Mouse (Mus musculus): ENCODE results near the gene Fam71e1. TPM values are rescaled to one million over a fixed set of nuclear protein-coding genes. Genes with fewer than 3 reads are reported as not detected.

Fam71e1 gene
- polyA plus RNA-seq, 1 experiment from 2014 or later: 28.1 TPM

DNA sequence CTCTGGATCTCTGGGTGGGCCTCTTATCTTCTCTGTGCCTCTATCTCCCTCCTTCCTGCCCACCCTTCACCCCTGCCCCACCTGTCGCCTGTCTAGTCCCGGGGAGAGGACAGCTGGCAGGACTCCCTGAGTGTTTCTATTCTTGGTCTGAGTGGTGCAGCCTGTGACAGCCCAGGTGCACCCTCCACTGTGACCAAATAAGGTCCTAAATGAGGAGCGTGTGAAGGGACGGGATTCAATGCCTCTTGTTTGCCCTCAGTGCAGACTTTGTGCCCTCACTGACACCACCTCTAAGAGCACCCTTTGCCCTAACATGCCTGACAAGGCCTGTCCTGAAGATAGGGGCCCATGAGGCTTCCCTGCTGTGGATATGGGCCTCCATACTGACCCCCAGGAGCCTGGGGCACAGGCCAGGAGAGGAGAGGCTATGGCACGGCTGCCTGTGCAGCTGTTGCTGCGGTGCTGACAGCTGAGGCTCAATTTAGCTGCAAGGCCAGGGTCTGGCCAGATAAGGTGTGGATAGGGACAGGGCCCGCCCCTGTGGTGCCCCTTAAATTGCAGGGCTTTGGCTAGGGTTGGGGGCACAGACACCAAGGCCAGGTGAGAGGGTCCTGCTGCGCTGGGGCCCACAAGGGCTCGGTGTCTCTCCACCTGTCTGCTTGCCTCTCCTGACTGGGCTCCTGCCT, 23.3 kb upstream of the Fam71e1 start:
- 60% methylated on average over 9 of the region's 9 CpGs for WGBS
- no peak overlapping the region for H3K4me3 ChIP-seq
- no peaks in the 10 kb centered on the region for H3K36me3 ChIP-seq
- H3K9me3 ChIP-seq: no peaks in the 10 kb centered on the region
- H3K27ac ChIP-seq: no peak overlapping the region
- H3K4me1 ChIP-seq: peaks cover 37% of the 10 kb centered on the region
- H3K4me2 ChIP-seq (replicated peaks): no peak overlapping the region
- H3K9ac ChIP-seq: peak overlapping the region; percentile 42; the same call in 1 of the 2 replicates
- H3K27me3 ChIP-seq (replicated peaks): peaks cover 28% of the 10 kb centered on the region
- no peak for ATAC-seq (ENCODE audit: low FRiP score, low read depth)

DNA sequence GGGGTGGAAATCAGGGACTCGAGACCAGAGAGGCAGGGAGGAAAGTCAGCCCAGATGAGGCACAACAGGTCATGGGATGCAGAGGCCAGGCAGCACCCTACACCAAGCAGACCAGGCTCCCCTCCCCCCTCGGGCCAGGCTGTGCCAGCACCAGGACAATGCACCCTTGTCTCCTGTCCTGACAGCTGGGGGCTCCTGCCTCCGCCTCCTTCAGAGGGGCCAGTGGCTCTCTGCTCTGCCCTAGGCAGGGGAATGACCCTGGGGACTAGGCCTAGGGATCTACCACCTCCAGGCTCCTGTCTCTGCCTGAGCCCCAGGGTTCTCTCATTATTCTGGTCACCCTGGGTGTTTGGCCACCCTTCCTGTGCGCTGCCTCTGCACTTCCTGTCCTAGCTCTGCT, 22.0 kb upstream of the Fam71e1 start:
- Histone ChIP-seq H3K4me2 (replicated peaks) (peak overlapping the region; percentile 31), H3K27ac (0 out of 2 replicates have a peak overlapping the region, but pooled peaks have one; percentile 33), H3K36me3 (no peaks in the 10 kb centered on the region), H3K27me3 (replicated peaks) (peaks cover 39% of the 10 kb centered on the region), H3K9ac (peak overlapping the region; percentile 47), H3K4me1 (peaks cover 27% of the 10 kb centered on the region), H3K9me3 (no peaks in the 10 kb centered on the region), H3K4me3 (no peak overlapping the region)
- 10% methylated on average over 4 of the region's 4 CpGs for WGBS
- ATAC-seq (ENCODE audit: low FRiP score, low read depth): peak; percentile 88

DNA sequence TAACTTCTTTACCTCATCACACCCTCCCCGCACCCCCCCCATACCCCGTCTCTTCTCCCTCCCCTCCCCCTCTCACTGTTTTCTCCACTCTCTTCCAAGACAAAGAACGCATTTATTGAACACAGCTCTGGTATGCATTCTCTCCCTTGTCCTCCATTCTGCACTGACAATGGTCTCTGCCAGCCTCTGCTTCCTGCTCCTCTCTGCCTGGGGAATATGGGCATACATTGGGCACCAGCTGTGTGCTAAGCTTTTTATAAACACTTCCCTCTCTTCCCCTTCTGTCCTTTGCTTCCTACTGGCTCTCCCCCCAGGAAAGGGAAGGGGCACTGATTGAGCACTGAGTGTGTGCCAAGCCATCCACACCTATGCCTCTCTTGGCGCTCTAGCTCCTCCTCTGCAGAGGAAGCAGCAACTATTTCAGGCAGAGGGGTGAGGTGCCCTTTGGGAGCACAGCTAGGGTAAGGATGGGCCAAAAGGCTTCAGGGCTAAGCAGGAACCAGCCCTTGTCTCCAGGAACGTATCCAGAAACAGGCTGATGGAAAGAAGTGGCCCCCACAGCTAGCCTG, 21.3 kb upstream of the Fam71e1 start:
- Histone ChIP-seq H3K27me3 (replicated peaks) (peaks cover 47% of the 10 kb centered on the region), H3K9ac (no peak overlapping the region), H3K4me1 (peaks cover 27% of the 10 kb centered on the region), H3K36me3 (no peaks in the 10 kb centered on the region), H3K9me3 (no peaks in the 10 kb centered on the region), H3K4me2 (replicated peaks) (peak overlapping the region; percentile 31), H3K4me3 (no peak overlapping the region), H3K27ac (0 out of 2 replicates have a peak overlapping the region, but pooled peaks have one; percentile 32)
- no peak; the same call in 1 of the 2 replicates for ATAC-seq (ENCODE audit: low FRiP score, low read depth)
- 36% methylated on average over 5 of the region's 5 CpGs for WGBS

DNA sequence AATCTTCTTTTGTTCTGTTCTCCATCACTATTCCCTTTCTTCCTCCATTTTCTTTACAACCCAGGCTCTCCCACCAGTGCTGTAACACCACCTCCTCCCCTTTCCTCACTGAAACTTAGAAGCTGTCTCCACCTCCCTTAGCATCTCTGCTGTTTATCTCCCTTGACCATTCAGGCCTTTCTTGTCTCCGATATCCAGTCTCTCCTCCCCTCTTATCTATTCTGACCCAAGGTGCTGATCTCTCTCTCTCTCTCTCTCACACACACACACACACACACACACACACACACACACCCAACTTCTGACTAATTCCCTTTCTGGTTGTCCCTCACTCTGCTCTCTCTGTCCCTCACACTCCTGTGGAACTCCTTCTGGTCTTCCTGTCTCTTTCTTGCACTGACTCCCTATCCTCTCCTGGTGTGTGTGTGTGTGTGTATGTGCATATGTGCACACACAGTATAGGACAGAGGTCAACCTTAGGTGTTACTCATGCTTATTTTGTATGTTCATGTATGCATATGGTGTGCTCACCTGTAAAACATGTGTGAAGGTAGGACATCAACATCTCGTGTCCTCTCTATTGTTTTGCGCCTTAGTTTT, 13.4 kb upstream of the Fam71e1 start:
- Histone ChIP-seq H3K36me3 (no peaks in the 10 kb centered on the region; the same call in 1 of the 2 replicates), H3K9ac (no peak overlapping the region), H3K27me3 (replicated peaks) (peaks cover 42% of the 10 kb centered on the region), H3K4me1 (peaks cover 3% of the 10 kb centered on the region; the same call in 1 of the 2 replicates), H3K4me2 (replicated peaks) (no peak overlapping the region), H3K9me3 (no peaks in the 10 kb centered on the region), H3K4me3 (no peak overlapping the region), H3K27ac (no peak overlapping the region)
- 76% methylated on average over 3 of the region's 3 CpGs for WGBS
- ATAC-seq (ENCODE audit: low FRiP score, low read depth): no peak

DNA sequence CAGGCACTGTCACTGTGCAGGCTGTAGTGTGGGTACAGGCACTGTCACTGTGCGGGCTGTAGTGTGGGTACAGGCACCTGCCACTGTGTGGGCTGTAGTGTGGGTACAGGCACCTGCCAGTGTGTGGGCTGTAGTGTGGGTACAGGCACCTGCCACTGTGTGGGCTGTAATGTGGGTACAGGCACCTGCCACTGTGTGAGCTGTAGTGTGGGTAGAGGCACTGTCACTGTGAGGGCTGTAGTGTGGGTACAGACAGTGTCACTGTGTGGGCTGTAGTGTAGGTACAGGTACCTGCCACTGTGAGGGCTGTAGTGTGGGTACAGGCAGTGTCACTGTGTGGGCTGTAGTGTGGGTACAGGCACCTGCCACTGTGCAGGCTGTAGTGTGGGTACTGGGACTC, 12.3 kb upstream of the Fam71e1 start:
- no peak overlapping the region for H3K27ac ChIP-seq
- no peak overlapping the region for H3K9ac ChIP-seq
- WGBS: 96% methylated on average over 1 of the region's 1 CpGs
- H3K4me1 ChIP-seq: peaks cover 3% of the 10 kb centered on the region; the same call in 1 of the 2 replicates
- no peak overlapping the region for H3K4me3 ChIP-seq
- no peaks in the 10 kb centered on the region for H3K9me3 ChIP-seq
- ATAC-seq (ENCODE audit: low FRiP score, low read depth): no peak
- peaks cover 7% of the 10 kb centered on the region for H3K36me3 ChIP-seq
- H3K4me2 ChIP-seq (replicated peaks): no peak overlapping the region
- H3K27me3 ChIP-seq (replicated peaks): peaks cover 32% of the 10 kb centered on the region

DNA sequence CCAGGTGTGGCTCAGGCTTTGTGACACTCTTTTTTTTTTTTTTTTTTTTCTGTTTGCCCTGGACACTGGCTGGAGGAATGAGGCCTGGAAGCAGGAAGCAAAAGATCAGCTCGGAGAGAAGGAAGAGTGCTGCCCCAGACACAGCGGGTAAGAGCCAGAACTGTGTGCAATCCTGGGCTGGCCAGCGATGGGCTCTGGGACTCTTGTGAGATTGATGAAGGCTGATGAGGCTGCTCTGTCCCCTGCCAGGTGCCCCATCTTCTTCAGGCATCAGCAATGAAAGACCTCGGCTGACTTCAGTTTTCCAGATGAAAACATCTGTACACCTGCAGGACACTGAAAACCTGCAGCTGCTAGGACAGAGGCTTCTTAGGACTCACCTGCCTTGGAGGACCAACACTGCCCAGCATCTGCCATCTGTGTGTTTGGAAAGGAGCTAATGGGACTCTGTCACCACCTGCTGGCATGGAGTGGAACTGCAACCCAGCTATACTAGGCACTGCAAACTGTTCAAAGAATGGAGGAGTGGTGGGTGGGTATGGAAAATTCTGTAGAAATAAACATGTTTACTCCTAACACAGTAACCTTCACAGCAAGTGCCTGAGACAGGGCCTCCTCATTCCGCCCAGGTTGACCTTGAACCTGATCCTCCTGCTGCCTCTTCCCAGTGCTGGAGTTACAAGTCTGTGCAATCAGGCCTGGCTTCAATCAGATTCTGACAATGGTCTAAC, 11.4 kb upstream of the Fam71e1 start:
- Histone ChIP-seq H3K4me2 (replicated peaks) (no peak overlapping the region), H3K4me1 (peaks cover 3% of the 10 kb centered on the region; the same call in 1 of the 2 replicates), H3K9ac (no peak overlapping the region), H3K9me3 (no peaks in the 10 kb centered on the region), H3K27me3 (replicated peaks) (peaks cover 23% of the 10 kb centered on the region), H3K4me3 (no peak overlapping the region), H3K36me3 (peaks cover 11% of the 10 kb centered on the region), H3K27ac (no peak overlapping the region)
- 34% methylated on average over 5 of the region's 5 CpGs for WGBS
- ATAC-seq (ENCODE audit: low FRiP score, low read depth): peak; percentile 70

GRCm38 (mm10) chr7:44485572-44486195, 10.7 kb upstream of the Fam71e1 start:
- H3K9me3 ChIP-seq: no peaks in the 10 kb centered on the region
- WGBS: 77% methylated on average over 7 of the region's 7 CpGs
- peaks cover 18% of the 10 kb centered on the region for H3K36me3 ChIP-seq
- H3K4me3 ChIP-seq: no peak overlapping the region
- no peak overlapping the region for H3K27ac ChIP-seq
- no peak overlapping the region for H3K4me2 ChIP-seq (replicated peaks)
- H3K27me3 ChIP-seq (replicated peaks): peaks cover 17% of the 10 kb centered on the region
- no peak; the same call in 1 of the 2 replicates for ATAC-seq (ENCODE audit: low FRiP score, low read depth)
- H3K9ac ChIP-seq: no peak overlapping the region
- H3K4me1 ChIP-seq: peaks cover 3% of the 10 kb centered on the region; the same call in 1 of the 2 replicates

- Histone ChIP-seq H3K4me1 (peaks cover 3% of the 10 kb centered on the region; the same call in 1 of the 2 replicates), H3K9ac (no peak overlapping the region), H3K4me3 (no peak overlapping the region), H3K36me3 (peaks cover 31% of the 10 kb centered on the region), H3K9me3 (no peaks in the 10 kb centered on the region), H3K4me2 (replicated peaks) (no peak overlapping the region), H3K27ac (no peak overlapping the region), H3K27me3 (replicated peaks) (peaks cover 7% of the 10 kb centered on the region)
- WGBS: 68% methylated on average over 13 of the region's 13 CpGs
- ATAC-seq (ENCODE audit: low FRiP score, low read depth): no peak
Measured at GRCm38 (mm10) chr7:44486927-44487575, 9.3 kb upstream of the Fam71e1 start.

GRCm38 (mm10) chr7:44487936-44488335, 8.4 kb upstream of the Fam71e1 start:
- peaks cover 40% of the 10 kb centered on the region for H3K36me3 ChIP-seq
- H3K27me3 ChIP-seq (replicated peaks): no peaks in the 10 kb centered on the region
- peaks cover 3% of the 10 kb centered on the region; the same call in 1 of the 2 replicates for H3K4me1 ChIP-seq
- no peak overlapping the region for H3K4me2 ChIP-seq (replicated peaks)
- no peaks in the 10 kb centered on the region for H3K9me3 ChIP-seq
- no peak overlapping the region for H3K4me3 ChIP-seq
- H3K27ac ChIP-seq: no peak overlapping the region
- no peak overlapping the region for H3K9ac ChIP-seq
- ATAC-seq (ENCODE audit: low FRiP score, low read depth): no peak
- 91% methylated on average over 7 of the region's 7 CpGs for WGBS

DNA sequence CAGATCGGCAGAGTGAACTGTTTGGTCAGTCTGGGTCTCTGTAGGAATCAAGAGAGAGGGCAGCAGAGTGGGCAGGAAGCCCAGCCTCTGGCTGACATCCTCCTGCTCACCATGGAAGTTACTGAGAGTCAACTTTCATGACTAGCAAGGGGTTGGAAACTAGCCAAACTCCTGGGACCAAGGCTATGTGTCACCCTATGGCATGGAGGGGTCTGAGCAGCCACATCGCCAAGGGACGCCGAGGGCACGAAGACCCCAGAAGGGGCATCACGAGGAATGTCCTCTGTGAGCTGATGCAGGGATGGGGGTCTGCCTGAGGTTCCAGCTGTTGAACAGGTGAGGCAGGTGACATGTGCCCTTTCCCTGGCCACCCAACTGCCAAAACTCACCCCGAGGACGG, 7.8 kb upstream of the Fam71e1 start:
- Histone ChIP-seq H3K27me3 (replicated peaks) (no peaks in the 10 kb centered on the region), H3K4me2 (replicated peaks) (no peak overlapping the region), H3K27ac (no peak overlapping the region), H3K4me1 (peaks cover 3% of the 10 kb centered on the region; the same call in 1 of the 2 replicates), H3K36me3 (peaks cover 46% of the 10 kb centered on the region), H3K9ac (no peak overlapping the region), H3K9me3 (no peaks in the 10 kb centered on the region), H3K4me3 (no peak overlapping the region)
- ATAC-seq (ENCODE audit: low FRiP score, low read depth): no peak
- WGBS: 93% methylated on average over 8 of the region's 8 CpGs

- no peak for ATAC-seq (ENCODE audit: low FRiP score, low read depth)
- Histone ChIP-seq H3K9ac (0 out of 2 replicates have a peak overlapping the region, but pooled peaks have one; percentile 5), H3K27me3 (replicated peaks) (no peaks in the 10 kb centered on the region), H3K27ac (no peak overlapping the region), H3K9me3 (no peaks in the 10 kb centered on the region), H3K4me1 (peaks cover 11% of the 10 kb centered on the region), H3K36me3 (peaks cover 46% of the 10 kb centered on the region), H3K4me3 (no peak overlapping the region), H3K4me2 (replicated peaks) (no peak overlapping the region)
- WGBS: 92% methylated on average over 4 of the region's 4 CpGs
Measured at GRCm38 (mm10) chr7:44490281-44490680, 6.1 kb upstream of the Fam71e1 start.
